Mouse (Mus musculus) spleen, postnatal 14 days (tissue): Measurements from ENCODE around the gene Dock8.

Experiments
- DNase-seq, 2 experiments: peaks; one replicate each; pipeline ENCODE4 v3.0.0; 2021 to 2022; ENCODE audit warnings: low spot score in 2 of 2

Dock8 gene

DNA sequence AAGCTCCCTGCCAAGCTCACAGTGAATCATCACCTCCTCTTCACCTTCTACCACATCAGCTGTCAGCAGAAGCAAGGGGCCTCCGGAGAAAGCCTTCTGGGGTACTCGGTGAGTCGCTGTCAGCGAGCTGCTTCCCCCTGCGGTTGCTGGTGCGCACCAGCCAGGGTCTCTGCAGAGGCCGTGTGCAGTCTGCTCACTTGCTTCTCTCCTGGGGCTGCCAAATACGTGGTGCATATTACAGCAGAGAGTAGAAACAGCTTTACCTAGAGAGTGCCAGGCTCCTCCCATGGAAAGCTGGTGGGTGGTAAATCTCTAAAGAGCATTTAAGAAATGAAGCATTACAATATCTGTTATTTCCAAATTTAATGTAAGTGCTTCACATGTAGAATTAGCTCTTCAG, 123.1 kb downstream of the Dock8 start:
- DNase-seq = no peak

DNA sequence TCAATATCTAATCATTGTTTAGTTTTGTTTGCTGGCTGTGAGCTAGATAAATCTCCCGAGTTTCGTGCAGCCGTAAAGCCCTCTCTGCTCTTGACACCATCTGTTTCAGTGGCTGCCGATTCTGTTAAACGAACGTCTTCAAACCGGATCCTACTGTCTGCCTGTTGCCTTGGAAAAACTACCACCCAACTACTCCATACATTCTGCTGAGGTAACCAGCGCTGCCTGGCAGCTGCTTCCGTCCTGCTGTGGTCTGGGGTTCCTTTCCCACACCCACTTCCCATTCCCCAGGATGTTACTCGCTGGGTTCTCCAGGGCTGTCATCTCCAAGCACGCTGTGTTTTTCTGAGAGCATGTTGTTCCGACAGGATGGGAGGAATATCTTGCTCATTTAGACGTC, 123.7 kb downstream of the Dock8 start:
- no peak for DNase-seq

DNA sequence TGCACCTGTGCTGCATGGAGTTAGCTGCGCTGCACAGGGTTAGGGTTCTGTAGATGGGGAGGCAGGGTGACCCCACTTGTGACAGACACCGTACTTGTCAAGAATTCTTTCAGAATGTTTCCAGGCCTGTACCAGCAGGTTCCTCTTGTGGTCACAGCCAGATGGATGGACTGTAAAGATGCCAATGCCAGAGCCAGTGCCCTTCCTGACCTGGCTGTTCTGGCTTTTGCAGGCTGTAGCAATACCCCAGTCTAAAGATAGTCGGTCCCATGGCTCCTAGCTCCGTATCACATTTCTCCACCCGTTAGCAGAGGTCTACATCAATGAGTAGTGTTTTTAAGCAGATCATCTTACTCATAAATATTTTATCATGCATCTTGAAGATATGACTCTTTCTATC, 124.1 kb downstream of the Dock8 start:
- DNase-seq = no peak

DNA sequence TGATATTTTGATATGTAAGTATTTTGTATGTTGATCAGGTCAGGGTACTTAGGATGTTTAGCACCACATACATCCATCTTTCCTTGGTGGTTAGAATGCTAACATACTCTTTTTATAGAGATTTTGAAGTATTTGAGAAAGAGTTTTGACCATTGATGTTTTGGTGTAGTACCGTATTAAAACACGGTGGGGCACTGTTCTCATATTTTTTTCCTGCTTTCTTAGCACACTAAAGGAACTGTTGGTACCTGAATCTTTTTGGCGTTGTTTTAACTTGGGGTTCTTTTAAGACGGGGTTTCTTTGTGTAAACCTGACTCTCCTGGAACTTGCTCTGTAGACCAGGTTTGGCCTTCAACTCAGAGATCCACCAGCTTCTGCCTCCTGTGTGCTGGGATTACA, 133.0 kb downstream of the Dock8 start:
- no peak for DNase-seq

DNA sequence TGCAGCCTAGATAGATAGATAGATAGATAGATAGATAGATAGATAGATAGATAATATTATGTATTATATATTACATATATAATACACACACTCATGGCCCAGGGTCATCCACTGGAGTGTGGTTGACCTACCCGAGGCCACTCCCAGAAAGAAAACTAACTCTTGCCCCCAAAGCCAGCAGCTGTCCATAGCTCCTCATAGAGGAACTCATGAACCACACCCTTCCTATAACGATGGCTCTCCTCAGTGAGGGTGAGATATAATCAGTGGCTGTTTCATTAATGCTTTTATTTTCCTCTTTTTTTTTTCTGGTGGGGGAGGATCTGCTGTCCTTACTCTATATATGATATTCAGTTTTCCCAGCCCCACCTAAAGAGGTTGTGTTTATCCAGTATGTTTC, 134.6 kb downstream of the Dock8 start:
- DNase-seq = no peak

DNA sequence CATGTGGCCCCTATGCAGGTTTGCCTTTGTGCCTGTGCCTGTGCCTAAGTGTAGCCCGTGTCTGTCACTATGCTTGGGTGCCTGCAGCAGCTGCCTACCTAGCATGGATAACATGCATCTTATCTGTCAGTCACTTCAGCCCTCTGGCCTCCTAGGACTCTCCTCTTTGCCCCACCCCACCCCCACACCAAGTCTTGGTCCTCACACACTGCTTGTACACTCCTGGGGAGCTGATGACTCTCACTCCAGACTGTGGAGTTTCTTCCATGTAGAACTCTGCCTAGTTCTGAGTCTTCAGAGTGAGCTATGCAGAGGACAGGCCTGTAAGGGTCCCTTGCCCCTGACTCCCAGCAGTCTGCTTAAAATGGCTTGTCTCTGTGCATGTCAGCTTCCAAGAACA, 136.8 kb downstream of the Dock8 start:
- no peak for DNase-seq

DNA sequence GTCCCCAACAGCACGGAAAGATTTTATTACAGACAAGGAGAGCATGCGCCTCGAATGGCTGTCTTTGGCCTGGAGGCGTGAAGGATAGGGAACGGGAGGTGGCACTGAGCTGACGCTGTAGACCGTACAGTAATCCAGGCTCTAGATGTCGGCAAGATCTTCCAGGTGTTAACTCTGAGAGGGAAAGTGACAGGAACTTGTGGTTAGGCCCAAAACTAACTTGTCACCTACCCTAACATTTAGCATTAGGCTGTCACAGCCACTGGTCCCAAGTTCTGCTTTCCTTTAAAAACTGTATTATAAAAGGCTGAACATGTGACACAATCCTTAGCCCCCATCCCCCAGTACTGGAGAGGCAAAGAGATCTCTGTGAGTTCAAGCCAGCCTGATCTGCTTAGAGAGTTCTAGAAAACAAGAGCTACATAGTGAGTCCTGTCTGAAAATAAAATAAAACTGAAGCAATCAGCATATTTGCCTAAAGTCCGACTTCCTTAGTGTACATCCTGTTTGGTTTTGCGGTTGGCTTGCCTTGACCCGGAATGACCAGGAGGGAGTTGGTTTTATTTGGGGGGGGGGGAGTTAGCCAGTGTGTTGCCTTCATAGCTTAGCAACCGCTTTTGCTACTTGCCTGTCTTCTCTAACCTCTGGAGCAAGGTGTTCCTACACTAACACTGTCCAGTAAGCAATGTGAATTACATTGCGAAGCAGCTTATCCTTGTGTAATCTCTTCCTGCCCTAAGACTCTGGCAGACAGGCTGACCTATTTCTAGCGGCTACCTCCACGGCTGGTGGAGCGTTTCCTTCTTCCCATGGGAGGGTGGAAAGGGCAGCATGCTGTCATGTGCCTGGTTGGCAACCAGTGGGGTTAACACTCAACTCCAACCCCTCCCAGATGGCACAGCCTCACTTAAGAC, 138.8 kb downstream of the Dock8 start:
- DNase-seq = no peak

DNA sequence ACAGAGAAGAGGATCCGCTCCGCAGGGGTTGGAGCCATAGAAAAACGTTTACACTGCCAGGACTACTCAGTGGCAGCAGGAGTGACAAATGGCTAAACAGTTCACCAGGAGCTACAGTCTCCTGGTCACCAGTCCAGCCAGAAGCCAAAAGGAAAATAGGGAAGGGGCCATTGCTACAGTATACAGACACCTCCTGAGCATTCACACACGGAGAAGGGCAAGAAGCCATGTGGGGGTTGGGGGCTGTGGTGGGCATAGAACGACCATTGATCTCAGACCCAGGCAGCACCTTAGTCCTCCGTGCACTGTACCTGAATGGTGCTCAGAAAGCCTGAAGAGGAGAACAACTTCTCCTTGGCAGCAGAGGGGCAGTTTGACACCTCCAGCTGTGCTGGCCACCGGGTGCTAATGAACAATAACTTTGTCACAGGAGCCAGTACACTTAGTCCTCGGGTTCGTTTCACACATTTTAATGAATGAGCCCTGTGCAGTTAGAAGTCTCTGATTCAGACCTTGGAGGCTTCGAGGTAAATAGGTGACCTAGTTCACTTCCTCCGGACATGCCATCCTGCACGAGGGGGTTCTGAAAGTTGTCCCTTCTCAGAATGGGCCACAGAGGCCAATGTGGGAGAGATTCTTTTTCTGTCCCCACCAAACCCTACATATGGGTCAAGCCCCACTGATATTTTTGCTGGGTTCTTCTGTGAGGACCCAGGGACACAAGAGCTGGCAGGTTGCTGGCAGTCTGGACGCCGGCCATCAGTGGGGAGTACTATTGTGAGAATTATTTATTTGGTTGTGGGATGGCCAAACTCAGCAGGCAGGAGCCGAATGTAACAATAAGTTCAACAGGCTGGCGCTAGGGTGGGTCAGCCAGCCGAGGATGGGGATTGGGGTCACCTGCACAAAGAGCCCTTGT, 145.0 kb downstream of the Dock8 start:
- no peak for DNase-seq

DNA sequence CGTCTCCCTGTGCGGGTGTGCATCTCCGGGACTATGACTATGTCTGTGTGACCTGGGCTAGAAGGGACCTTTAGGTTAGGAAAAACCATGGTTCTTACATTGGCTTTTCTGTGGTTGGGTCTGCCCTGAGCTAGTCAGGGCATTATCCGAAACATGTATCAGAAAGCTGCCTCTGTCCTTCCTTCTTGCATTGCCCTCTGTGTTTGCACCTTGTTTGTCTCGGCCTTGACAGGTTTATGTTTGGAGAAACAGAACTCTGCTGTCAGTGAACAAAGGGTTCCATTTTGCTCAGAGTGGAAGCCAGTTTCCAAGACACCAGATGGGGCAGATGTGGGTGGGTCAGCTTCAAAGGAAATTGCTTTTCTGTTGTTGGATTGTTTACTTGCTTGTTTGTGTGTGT, 145.8 kb downstream of the Dock8 start:
- no peak for DNase-seq

DNA sequence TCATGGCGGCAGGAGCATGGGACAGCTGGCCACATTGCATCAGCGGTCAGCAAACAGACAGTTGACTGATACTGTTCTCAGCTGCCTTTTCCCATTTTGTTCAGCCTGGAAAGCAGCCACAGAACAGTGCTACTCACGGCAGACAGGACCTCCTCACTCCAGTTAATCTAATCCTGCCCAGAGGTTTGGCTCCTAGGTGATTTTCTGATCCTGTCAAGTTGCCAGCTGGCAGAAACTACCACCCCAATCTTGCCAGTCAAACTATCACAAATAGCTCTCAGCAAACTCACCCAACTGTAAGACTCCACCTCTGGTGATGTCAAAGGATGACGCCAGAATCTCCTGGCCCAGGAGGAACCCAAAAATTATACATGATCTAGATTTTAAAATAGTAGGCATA, 146.8 kb downstream of the Dock8 start:
- DNase-seq = no peak

DNA sequence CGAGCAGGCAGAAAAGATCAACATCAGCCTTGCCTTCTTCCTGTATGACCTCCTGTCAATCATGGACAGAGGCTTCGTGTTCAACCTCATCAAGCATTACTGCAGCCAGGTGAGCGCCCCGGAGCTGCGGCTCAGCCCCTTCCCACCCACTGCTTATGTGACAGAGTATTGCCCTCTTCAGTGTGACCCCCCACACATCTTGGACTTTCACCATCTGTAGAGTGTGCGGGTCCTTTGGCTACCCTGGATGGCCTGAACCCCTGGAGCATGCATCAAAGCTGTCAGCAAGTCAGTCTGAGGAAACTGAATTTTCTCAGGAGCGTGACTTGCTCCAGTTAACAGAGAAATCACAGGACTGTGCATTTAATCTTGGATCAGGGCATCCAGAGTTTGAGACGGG, 150.5 kb downstream of the Dock8 start:
- no peak for DNase-seq

DNA sequence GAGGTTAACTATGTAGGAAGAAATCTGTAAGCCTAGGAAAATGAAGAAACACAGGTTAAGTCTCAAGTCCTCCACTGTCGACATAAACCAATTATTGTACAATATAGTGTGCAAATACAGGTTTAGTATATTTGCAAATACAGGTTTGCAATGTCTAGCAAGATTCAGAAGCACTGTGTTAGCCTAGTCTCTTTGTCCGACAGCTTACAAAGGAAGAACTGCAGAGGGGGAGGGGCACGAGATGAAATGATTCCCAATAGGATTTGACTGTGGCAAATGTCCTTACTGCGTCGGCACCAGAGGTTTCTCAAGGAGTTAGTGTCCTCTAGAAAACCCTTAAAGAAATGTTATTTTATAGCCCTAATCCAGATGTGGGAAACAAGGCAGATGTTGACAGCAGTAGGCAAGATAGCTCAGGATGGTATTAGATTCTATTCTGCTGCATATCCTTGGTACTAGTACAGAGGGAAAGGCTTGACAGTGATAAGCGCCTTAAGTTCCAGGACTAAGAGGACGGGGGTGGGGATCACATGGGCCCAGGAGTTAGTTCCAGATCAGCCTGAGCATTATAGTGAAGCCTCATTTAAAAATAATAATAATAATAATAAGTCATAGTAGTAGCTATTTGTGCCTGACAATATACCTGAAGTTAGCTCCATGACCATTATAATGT, 155.3 kb downstream of the Dock8 start:
- DNase-seq = no peak

DNA sequence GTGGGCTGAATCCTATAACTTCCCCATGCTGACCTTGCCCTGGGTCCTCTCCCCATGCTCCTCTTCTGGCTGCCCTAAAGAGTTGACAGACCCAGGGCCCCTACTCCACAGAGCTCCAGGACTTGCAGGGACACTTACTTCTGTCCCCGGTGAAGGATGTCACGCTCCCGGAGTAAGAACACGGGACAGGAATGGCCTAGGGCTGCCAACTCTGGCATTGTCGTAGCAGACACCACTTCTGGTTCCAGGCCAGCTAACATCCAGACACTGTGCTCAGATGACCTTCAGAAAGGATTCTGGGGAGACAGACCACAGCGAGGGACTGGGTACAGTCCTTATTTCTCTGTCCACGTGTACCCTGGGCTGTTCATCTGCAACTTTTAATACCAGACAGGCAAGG, 155.9 kb downstream of the Dock8 start:
- DNase-seq = no peak

DNA sequence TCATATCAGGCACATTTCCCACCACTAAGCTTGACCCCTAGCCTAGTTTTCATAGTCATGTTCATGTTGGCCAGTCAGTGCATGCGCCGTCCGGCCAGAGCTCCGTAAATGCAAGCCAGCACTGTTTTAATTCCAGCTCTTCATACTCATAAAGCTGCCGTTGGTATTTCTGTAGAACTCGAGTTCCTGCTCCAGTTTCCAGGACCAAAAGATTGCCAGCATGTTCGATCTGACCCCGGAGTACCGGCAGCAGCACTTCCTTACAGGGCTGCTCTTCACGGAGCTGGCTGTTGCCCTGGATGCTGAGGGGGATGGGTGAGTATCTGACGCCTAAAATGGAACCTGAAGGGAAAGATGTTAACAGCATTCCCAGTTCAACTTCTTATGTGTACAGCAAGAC, 156.4 kb downstream of the Dock8 start:
- DNase-seq = no peak

DNA sequence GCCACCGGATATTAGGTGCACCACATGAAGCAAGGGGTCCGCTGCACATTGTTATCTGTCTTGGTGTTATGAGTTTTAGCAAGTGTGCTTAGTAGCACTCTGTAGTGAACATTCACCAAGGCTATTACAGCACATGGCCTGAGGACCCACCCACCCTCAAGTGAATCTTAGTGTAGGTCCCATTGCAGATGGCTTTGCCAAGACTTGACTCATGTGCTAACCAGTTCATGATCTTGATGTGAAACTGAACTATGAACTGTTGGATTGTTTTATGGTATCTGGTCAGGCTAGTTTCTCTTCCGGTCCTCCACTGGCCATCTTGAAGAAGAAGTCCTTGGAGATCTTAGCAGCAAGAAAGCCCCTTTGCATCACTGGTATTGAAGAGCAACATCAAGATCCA, 162.9 kb downstream of the Dock8 start:
- no peak for DNase-seq

DNA sequence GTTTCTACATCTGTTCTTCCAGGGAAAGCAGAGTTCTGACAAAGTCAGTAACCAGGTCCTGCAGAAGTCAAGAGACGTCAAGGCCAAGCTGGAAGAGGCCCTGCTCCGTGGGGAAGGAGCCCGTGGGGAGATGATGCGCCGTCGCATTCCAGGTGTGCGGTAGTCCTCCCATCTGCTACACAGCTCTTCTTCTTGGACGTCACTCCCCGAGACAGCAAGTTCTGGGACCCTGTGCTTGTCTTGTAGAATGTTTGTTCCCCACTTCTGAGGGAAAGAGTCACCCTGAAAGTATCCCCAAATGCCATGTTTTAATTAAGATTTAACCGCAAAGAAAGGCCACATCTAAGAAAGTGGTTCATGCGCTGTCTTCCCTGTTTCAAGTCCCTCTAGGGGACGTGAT, 164.1 kb downstream of the Dock8 start:
- no peak for DNase-seq

DNA sequence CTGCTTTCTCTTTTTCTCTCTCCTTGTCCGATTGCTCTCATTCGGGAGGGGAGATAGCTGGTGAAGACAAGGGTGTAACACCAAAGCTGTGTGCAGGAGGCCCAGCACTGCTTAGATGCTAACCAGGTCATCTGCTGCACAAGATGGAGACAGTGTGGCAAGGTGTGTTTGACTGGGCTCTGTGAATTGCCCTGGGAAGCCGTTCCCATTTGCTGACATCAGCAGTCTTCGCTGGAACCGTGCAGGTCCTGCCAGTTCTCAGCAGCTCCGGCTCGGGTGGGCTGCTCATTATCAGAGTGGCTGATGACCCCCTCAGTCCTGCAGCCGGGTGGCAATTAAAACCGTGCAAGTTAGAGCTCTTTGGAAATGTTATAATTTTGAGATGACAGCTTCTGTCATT, 167.1 kb downstream of the Dock8 start:
- no peak for DNase-seq

DNA sequence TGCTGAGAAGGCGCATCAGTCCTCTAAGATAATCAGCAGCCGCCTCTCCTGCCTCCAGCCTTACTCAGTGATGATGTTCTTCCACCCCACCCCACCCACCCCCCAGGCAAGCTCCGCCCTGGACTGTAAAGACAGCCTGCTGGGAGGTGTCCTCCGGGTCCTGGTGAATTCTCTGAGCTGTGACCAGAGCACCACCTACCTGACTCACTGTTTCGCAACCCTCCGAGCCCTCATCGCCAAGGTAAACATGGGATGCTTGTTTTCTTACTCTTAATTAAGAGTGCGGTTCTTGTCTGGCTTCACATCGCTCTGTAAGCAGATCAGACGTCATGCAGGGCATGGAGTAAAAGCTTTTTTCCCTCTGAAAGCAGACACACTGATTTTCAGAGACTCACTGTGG, 172.1 kb downstream of the Dock8 start:
- no peak for DNase-seq

DNA sequence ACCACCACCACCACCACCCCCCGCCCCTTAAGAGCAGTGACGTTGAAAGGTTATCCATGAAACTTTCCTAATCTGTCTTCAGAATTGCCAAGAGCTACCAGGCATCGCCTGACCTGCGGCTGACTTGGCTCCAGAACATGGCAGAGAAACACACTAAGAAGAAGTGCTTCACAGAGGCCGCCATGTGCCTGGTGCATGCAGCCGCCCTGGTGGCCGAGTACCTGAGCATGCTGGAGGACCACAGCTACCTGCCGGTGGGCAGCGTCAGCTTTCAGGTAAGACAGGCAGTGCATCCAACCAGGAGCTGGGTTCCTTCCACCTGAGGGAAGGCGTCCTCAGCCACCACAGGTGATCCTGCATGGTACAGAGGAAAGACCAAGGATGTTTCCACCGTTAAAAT, 177.4 kb downstream of the Dock8 start:
- no peak for DNase-seq

DNA sequence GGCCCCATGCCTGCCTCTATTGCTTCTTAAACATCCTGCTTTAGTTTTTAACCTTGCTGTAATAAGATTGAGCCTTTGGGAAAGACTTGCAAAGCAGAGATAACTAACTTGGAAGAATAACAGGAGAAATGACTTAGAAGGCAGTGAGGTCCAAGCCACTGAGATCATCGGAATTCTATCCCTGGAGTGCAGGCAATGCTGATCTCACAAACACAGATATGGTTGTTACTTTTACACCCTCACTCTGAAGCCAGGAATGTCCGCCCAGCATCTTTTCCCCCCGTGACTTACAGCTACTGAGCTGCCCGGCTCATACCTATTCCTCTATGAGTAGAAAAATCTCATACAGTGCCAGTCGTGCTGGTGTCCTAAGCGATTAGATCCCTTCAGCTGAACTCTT, 180.7 kb downstream of the Dock8 start:
- no peak for DNase-seq

DNA sequence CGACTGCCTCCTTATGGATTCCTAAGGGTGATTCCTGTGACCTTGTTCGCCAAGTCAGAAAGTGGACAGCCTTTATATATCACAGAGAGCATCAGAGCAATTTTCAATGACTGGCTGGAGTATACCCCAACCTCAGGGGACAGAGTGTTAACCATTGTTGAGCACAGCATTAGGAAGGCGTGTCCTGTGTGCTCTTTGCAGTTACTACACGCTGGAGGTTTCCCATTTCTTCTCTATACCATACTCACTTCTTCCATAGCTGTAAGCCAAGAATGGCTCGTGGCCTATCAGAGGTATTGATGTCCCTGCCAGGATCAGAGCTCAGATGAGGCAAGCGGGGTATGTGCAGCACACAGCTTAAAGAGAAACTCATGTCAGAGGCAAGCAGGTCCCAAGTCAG, 181.2 kb downstream of the Dock8 start:
- DNase-seq = no peak

DNA sequence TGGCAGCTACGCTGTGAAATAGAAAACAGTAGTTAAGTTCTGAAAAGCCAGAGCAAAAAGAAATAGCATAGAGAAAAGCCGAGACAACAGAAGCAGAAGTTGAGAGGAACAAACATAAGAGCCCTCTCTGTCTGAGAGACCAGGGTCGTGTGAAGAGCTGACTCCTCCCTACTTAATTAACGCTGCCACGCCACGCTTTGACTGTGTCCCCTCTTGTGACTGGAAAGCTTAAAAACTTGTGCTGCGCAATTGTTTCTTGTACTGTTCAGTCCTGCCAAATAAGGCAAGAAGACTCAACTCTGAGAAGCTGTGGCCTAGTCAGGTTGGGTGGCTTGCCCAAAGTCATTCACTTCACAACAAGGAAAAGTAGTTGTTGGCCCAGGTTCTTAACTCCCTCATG, 184.7 kb downstream of the Dock8 start:
- no peak for DNase-seq
